Mouse (Mus musculus): Measurements from ENCODE around the gene Isoc2b. TPM values are rescaled to one million over a fixed set of nuclear protein-coding genes. Genes with fewer than 3 reads are reported as not detected.
"Not testable (repeated sequence)": the region's sequence is repeated elsewhere in the genome, so short reads cannot be mapped to it uniquely, and the experiment has no call there.

Gene Isoc2b
- total RNA-seq, 2 experiments from 2014 or later = 4.7 to 5.6 TPM

DNA sequence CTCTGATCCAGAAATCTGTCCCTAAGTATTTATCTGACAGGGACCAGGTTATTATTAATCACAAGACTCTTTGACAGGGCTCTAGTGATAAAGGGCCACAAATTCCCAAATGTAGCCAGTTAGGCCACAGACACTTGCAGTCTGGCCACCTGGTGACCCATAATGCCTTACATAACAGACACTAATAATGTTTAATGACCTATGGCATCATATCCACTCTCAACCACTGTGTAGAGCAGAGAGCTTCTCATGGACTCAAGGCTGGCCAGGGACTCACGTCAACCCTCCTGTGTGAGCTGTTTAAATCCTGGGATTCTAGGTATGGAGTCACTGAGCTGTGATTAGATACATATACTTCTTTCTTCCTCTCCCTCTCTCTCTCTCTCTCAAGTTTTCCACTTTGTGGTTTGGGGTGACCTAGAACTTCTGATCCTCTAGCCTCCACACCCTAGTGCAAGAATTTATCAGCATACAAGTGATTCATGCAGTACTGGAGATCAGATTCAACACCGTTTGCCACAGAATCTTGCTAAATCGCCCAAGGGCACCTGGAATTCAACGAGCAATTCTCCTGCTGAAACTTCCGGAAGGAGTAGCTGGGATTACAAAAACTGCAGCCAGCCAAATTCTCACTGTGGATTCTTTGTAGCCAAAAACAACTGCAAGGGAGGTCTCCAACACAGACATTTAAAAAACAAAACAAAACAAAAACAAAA lies 5.8 kb downstream of the Isoc2b start:
- TF ChIP-seq CTCF (conservative IDR thresholded peaks at IDR 0.05) = no peak
- Histone ChIP-seq H3K4me3 (no peak overlapping the region), H3K27ac (no peak overlapping the region)
- no peak for DNase-seq (ENCODE audit: low spot score in 2 of 2)

DNA sequence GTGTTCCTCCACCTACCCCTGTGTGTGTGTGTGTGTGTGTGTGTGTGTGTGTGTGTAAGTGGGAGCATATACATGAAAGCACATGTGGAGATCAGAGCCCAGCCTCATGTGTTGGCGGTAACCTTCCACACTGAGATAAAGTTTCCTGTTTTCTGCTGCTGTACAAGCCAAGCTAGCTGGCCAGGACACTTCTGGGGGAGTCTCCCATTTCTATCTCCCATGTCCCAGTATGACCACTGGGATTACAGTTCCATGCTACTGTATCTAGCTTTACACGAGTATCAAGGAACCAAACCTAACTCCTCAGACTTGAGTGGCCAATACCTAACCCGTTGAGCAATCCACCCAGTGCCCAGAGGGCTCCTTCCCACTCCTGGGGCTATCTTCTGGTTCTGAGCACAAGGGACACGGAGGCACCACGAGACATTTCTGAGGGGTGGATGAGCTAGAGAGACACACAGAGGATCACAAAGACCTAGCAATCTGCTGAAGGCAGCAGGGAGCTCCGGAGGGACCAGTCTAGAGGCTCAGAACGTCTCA lies 6.4 kb downstream of the Isoc2b start:
- DNase-seq (ENCODE audit: low spot score in 2 of 2) = no peak
- Histone ChIP-seq H3K4me3 (no peak overlapping the region), H3K27ac (no peak overlapping the region)
- TF ChIP-seq CTCF (conservative IDR thresholded peaks at IDR 0.05) = no peak

DNA sequence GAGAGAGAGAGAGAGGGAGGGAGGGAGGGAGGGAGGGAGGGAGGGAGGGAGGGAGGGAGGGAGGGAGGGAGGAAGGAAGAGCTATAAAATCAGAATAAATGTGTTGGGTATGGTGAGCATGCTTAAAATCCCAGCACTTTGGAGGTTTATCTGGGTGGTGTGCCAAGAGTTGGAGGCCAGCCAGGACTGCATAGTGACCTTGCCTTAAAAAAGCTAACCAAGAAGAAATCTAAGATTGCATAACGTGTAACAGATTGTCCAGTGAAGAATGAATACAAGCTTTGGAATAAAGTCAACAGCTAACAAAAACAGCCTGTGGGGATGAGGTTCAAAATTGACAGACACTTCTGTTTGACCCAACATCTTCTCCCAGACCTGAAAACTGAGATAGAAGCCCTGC lies 7.0 kb downstream of the Isoc2b start:
- Histone ChIP-seq H3K4me3 (no peak overlapping the region), H3K27ac (no peak overlapping the region)
- no peak for TF ChIP-seq CTCF (conservative IDR thresholded peaks at IDR 0.05)
- DNase-seq (ENCODE audit: low spot score in 2 of 2) = no peak

DNA sequence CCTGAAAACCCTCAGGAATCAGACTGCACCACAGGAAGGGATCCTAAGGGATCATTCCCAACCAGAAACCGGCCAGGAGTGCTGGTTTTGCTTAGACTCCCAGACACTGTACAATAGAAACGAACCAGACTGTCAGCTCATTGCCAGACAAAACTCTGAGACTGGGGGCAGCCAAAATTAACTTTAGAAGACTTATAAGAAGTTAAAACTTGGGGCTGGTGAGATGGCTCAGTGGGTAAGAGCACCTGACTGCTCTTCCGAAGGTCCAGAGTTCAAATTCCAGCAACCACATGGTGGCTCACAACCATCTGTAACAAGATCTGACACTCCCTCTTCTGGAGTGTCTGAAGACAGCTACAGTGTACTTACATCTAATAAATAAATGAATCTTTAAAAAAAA lies 9.1 kb downstream of the Isoc2b start:
- not testable (repeated sequence) for H3K4me3 ChIP-seq; DNase-seq (ENCODE audit: low spot score in 2 of 2); H3K27ac ChIP-seq

DNA sequence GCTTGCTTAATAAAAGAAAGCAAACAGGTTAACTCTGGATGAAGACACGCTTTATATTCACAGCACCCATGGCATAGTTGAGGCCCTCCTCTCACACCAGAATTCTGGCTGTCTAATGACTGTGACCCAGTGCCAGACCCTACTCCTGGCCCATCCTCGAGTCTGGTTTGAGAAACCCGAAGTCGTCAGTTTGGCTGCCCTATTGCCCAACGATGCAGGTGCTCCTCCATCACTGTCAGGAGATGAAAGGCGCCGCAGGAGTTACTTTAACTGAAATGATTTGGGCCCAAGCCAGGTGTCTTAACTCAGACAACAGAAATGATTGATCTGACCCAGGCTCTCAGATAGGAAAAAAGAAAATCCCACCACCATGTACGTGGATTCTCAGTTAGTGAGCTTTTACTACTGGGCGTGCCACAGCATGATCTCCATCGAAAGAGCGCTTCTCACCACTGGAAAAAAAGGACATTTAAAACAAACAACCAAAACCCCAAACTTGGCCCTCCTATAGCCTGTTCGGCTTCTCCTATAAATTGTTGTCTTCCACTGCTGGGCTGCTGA lies 10.6 kb downstream of the Isoc2b start:
- no peak overlapping the region for H3K4me3 ChIP-seq
- no peak overlapping the region for H3K27ac ChIP-seq
- no peak for DNase-seq (ENCODE audit: low spot score in 2 of 2)
- no peak for TF ChIP-seq CTCF (conservative IDR thresholded peaks at IDR 0.05)

DNA sequence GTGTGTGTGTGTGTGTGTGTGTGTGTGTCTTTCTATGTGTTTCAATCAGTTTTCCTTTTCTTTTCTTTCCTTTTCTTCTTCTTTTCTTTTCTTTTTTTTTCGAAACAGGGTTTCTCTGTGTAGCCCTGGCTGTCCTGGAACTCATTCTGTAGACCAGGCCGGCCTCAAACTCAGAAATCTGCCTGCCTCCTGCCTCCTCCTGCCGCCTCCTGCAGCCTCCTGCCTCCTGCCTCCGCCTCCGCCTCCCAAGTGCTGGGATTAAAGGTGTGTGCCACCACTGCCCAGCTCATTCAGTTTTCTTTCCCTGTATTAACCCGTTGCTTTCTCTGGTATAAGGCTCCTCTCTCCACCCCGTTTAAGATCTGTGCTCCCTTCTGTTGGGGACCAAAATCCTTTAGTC lies 12.7 kb downstream of the Isoc2b start:
- no peak for TF ChIP-seq CTCF (conservative IDR thresholded peaks at IDR 0.05)
- DNase-seq (ENCODE audit: low spot score in 2 of 2) = no peak
- Histone ChIP-seq H3K27ac (no peak overlapping the region), H3K4me3 (no peak overlapping the region)

DNA sequence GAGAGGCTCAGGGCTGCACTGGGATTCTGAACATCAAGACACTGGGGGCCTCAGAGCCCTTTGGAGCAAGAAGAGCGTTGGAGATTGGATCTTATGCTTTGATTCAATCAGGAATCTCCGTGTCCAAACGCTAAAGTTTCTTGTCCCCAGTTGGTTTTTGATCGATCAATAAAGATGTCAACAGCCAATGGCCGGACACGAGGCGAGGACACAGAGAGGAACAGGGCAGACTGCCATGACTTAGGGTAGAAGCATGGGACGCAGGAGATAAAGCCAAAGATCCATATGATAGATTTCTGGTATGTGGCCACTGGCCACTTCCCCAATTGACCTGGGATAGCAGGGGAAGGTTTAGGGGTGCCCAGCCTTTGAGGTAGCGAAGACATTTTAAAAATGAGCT lies 13.6 kb downstream of the Isoc2b start:
- DNase-seq (ENCODE audit: low spot score in 2 of 2) = no peak
- no peak overlapping the region for H3K4me3 ChIP-seq
- H3K27ac ChIP-seq = no peak overlapping the region
- TF ChIP-seq CTCF (conservative IDR thresholded peaks at IDR 0.05) = no peak

DNA sequence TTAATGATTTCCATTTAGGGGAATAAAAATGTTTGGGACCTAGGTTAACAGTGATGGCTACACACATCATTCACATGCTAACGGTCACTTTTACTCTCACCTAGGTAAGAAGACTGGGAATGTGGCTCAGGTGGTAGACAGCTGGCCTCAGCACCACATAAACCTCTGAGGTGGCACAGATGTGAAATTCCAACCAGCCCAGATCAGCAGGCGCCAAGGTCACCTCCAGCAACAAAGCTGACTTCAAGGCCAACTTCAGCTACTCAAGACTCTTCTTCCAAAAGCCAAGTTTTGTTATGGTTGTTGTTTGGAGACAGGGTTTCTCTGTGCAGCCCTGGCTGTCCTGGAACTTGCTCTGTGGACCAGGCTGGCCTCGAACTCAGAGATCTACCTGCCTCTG lies 16.4 kb downstream of the Isoc2b start:
- DNase-seq (ENCODE audit: low spot score in 2 of 2) = no peak
- H3K27ac ChIP-seq = no peak overlapping the region
- TF ChIP-seq CTCF (conservative IDR thresholded peaks at IDR 0.05) = no peak
- H3K4me3 ChIP-seq = no peak overlapping the region

DNA sequence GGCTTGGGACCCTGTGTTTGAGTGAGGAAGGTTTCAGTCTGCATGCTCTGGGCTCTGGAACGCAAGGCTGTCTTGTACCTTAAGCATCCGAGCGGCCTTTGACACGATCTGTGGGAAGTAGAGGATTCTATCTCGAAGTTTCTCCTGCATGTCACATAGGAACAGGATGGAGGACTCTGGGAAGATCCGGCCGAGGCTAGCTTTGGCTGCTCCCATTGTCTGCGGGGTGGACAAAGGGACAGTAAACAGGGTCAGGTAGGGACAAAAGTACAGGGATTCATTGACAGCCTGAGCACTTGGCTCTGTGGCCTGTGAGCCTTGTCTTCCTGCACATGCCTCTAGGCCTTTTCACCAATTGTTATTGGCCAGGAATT lies 18.8 kb downstream of the Isoc2b start:
- Histone ChIP-seq H3K4me3 (no peak overlapping the region), H3K27ac (no peak overlapping the region)
- TF ChIP-seq CTCF (conservative IDR thresholded peaks at IDR 0.05) = no peak
- no peak for DNase-seq (ENCODE audit: low spot score in 2 of 2)

DNA sequence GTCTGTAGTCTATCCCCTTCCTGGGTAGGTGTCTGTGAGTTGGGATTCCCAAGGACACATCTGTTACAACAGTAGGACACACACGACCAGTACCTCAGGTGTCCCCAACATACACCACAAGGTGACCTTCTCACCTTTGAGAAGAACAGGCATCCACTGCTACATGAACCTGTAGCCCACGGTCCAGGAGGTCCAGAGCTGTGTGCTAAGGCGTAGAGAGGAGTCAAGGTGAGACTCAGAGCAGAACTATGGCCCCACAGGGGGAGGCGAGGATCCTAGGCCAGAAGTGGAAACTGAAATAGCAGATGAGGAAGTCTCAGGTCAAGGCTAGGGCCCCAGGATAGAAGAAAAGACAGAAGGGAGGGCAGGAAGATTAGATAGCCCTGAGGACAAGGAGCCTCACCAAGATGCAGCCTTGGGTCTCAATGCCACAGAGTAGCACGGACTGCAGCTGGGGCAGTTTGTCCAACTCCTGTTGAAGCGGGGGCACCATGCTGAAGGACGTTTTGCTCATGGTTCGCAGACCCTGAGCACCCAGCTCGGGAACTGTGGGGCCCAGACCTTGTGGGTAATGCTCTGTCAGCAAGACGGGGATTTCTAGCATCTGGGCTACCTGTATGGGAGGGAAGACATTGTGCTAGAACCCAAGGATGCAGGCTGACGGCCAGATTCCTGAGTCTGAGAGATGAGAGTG lies 19.3 kb downstream of the Isoc2b start:
- DNase-seq (ENCODE audit: low spot score in 2 of 2) = no peak
- H3K4me3 ChIP-seq = no peak overlapping the region
- no peak overlapping the region for H3K27ac ChIP-seq
- no peak for TF ChIP-seq CTCF (conservative IDR thresholded peaks at IDR 0.05)

DNA sequence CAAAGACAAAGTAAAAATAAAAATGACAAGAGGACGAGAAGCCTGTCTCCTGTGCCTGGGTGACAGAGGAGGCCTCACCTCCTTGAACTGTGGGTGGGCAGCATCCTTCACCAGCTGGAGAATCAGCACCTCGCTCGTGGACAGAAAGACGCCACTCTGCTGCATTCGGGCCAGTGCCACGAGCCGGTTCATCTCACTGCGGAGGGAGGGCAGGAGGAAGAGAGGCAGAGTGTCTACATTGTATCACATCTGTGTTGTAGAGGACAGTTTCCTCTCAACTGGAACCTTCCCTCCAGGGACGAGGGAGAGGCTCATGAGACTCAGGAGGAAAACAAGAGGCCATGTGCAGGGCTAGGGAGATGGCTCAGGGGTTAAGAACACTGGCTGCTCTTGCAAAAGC lies 20.7 kb downstream of the Isoc2b start:
- no peak for TF ChIP-seq CTCF (conservative IDR thresholded peaks at IDR 0.05)
- H3K27ac ChIP-seq = no peak overlapping the region
- DNase-seq (ENCODE audit: low spot score in 2 of 2) = no peak
- no peak overlapping the region for H3K4me3 ChIP-seq

DNA sequence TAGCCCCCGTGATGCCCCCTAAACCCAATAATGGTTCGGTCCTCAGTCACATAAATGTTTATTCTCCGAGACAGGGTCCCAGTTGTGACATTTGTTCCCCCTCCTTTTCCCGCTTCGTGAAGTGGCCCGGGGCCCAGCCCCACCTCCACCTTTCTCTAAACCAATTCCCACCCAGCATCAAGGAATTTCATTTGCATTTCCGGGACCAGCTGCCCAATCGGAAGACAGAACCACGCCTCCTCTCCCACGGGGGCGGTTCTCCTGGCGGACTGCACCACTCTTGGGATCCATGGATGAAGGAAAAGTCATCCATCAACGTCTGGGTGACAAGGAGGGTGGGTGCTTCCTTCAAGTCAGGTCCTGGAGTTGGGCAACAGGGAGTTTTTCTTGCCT lies 25.1 kb downstream of the Isoc2b start:
- no peak for TF ChIP-seq CTCF (conservative IDR thresholded peaks at IDR 0.05)
- peak; percentile 92 to 95 for DNase-seq (ENCODE audit: low spot score in 2 of 2)
- peak overlapping the region; percentile 97 for H3K27ac ChIP-seq
- peak overlapping the region; percentile 72 for H3K4me3 ChIP-seq

DNA sequence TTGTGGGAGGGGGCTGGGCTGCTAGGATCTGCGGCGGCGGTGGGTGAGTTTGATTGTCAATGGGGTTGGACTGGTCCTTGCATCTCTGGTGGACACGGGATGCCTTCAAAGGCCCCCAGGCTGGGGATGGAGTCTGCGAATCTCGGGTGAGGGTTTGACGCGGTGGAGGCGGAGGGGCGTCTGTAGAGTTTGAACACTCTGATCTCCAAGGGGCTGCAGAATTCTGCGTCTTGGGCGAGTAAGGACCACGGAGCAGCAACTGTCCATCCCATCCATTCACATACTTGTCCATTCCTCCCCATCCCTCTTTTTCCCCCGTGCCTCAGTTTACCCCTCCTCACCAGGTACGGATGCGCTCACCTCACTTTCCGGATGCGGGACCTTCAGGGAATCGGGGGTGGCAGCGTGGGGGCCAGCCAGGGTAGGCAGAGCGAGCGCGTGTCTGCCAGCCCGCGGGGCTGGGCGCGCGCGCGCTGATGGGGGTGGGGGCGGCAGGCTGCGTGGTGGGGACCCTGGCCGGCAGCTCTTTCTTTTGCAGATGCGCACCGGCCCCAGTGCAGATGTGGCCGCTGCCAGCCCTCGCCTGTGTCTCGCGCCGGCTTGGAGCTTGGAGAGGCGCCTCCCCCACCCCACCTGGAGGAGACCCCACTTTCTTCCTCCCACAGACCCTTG lies 25.7 kb downstream of the Isoc2b start, which contains the start of gene Shisa7:
Gene Shisa7, minus strand, starts transcription at position 452 of the 672 bp plus-strand sequence.
- TF ChIP-seq CTCF (conservative IDR thresholded peaks at IDR 0.05) = no peak
- H3K4me3 ChIP-seq = peak within 1 kb of the TSS; percentile 72
- peak in 1 of 2 experiments; percentile 48 for DNase-seq (ENCODE audit: low spot score in 2 of 2)
- peak within 1 kb of the TSS; percentile 97 for H3K27ac ChIP-seq

Data from layer of hippocampus, adult 2 months (tissue).